Mouse (Mus musculus) A20 (cell line): ENCODE measurements around the gene Oprd1.

Experiments
- DNase-seq: peaks from one replicate; pipeline ENCODE4 v3.0.0-alpha.2; 2011; ENCODE audit warnings: low read depth, low spot score

The Oprd1 gene

DNA sequence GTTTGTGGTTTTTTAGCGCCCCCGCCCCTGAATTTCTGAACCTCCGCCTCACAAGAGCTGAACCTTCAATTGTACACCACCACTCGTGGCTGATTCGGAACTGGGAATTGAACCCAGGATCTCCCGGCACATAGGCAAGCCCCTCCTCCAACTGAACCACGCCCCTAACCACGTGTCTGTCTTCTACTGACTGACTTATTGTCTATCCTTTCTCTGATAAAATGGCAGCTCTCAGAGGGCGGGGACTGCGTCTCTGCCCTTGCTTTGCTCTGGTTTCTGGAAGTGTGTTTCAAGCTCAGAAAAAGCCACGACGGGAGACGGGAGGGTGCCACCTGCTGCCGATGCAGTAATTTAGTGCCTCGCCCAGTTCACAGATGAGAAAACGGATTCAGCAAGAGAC is 10.4 kb downstream of the Oprd1 start:
- DNase-seq, result no peak

DNA sequence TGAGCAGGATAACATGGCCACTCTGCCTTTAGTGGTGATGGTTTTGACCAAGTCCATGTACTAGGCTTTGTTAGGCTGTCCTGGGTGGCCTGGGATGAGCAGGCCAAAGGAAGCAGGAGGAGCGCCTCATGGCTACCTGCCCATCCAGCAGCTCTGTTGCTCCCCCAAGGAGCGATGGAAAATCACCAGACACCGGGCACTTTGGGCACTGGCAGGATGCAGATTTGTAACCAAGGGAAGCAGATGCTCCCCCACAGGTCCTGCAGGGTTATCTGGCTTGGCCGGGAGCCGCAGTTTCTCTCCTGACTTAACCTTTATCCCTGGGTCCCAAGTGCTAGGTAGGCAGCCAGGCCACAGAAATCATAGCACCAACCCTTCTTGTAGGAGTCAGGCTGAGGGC is 10.9 kb downstream of the Oprd1 start:
- DNase-seq, result no peak

DNA sequence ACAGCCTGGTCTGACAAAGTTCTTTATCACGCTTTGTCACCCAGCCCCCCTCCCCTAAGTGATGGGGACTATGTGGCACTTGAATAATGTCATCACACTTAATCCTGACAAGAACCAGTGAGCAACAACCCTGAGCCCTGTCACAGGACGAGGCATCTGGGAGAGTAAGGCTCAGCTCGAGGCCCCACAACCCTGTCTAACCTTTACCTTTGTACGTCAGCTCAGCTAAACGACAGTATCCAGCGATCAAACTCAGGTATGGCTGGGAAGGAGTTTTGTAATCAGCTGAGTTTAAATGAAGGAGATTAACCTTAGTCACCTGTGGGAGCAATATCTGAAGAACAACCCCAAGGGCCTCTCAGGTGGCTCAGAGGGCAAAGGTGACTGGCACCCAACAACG is 12.0 kb downstream of the Oprd1 start:
- DNase-seq, result no peak

DNA sequence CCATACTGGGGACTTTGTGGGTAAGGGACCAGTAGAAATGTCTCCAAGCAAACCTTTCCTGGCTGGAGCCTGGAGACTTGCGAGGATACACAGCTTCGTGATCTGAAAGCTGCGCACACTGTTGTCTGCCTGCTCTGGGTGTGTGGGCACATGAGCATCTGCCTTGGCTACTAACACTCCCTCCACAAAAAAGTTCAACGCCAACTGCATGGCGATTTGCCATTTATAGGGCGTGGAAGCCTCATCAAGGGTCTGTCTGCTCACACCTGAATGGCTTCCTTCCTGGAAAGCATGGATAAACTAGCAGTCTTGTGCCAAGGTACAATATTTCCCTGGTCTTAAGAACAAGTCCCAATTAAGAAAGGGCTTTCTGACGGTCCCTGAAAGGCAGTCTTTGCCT is 12.5 kb downstream of the Oprd1 start:
- DNase-seq, result no peak

DNA sequence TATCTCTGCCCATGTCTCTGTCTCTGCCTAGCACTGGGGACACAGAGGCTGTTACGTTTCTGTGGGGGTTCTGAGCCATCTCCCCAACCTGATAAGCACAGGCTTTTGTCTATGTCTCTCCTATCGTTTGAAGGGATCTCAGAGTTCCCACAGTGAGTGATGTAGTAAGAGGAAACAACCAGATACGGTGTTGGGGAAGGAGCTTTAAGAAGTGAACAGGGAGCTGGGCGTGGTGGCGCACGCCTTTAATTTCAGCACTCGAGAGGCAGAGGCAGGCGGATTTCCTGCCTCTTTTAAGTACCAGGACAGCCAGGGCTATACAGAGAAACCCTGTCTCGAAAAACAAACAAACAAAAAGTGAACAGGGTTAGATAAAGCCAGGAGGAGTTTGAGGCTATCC is 13.2 kb downstream of the Oprd1 start:
- DNase-seq, result no peak

DNA sequence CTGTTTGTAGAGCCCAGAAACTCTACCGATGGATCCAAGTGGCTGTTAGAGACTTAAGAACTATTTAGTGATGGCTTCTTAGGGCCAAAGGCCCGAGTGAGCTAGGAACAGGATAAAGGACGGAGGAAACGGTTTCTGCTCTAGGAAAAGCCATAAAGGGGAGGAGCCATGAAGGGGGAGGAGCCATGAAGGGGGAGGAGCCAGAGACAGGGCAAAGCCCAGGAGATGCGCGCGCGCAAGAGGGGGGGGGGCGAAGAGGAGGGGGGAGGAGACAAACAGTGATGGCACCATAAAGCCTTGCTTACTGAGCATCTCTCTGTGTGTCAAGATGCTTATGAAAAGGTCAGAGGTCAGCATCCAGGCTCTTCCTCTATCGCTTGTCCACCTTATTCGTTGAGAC is 13.6 kb downstream of the Oprd1 start:
- DNase-seq, result peak; percentile 66

DNA sequence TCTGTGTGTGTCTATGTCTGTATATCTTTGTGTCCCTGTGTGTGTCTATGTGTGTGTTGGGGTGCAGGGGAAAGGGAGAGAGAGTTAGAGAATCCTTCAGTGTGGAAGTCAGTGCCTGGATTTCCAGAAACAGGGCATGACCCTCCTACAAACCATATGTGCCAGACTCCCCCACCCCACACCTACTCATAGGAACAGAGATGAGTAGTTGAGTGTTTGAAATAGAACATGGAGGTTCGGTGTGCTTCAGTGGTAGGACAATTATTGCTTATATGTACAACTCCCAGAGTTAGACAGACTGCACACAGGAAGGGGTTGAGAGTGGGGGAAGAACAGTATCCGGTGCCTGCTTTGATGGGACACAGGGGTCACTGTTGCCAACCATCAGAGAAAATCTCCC is 14.2 kb downstream of the Oprd1 start:
- DNase-seq, result no peak

DNA sequence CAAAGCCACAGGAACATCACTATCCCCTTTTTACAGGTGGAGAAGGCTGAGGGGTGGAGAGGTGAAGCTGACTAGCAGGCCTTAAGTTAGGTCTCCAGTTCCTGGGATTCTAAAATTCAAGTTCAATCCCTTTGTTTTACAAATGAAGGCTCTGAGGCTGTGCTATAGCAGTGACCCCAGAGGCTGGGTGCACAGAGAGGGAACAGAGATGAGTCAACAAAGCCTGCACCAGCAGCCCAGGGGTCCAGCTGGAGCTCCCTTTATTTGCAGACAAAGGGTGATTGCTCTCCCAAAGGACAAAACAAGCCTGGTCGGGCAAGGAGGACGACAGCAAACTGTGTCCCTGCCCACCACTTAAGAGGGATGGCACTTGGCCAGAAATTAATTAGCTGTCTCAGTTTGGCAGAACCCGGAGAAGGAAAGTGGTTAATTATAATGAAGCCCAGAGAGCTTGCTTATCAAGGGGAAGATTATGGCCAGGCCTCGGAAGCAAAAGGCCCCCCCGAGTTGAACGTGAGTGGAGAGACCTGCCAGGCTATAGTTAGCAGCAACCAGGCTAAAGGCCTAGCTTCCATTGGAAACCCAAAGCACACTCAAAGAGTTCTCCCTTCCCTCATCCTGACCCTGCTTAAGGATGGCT is 15.2 kb downstream of the Oprd1 start:
- DNase-seq, result no peak

DNA sequence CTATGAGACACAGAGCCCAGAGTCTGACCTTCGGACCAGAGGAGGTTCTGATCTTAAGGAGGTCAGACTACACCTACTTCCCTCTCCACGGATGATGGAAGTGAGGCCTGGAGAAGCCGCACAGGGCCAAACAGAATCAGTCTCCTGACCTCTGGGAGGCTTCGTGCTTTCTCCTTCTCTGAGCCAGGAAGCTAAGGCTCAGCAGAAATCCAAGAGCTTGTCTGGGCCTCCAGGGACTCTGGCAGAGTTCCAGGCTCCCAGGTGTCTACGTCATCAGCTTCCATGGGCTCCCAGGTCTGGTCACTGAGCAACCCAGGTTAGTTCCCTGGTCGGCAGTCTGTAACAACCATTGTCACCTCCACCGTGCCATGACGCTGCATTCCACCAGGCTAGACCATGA is 17.2 kb downstream of the Oprd1 start:
- DNase-seq, result no peak

DNA sequence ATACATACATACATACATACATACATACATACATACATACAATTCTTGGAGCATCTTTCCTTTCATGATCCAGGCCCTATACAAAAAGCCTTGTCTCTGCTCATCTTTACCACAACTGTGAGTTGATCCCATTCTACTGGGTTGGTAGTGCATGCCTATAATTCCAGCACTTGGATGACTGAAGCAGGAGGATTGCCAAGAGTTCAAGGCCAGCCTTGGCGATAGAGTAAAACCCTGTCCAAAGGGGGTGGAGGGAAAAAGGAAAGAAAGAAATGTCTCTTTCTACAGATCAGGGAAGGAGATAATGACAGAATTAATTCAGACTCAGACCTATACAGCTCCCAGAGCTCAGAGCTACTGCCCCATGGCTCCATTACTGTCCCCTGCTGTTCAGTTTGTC is 21.1 kb downstream of the Oprd1 start:
- DNase-seq, result no peak

DNA sequence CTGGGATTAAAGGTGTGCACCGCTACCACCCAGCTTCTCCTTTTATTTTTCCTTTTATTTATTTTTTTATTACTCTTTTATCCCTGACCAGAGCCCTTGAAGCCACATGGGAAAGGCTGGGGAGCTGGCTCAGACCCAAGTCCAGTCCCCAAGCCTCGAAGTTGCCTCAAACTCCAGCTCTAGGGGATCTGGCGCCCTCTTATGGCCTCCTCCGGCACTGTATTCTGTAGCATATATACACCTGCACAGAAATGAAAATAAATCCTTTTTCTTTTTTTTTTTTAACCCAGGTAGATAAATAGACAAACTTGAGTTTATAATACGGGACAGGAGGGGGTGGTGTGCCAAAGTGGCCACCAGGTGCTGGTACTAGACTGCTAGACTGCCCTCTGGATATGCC is 22.6 kb downstream of the Oprd1 start:
- peak; percentile 37 for DNase-seq

DNA sequence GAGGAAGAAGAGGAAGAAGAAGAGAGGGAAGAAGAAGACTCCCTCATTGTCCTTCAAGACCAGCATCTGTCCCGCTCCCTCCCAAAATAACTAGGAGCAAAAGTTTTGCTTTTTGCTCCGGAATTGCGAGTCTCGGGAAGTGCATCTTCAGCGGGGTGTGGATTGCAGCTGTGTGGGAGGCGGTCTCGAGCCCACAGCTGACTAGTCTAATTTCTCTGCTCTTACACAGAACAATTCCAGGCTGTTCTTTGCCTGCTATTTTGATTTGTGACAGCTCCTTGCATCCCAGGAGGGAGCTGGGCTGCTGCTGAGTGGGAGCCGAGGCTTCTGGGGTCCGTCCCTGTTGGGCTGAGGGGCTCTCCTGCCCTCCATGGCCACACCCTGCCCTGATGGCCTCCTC is 24.7 kb downstream of the Oprd1 start:
- no peak for DNase-seq

DNA sequence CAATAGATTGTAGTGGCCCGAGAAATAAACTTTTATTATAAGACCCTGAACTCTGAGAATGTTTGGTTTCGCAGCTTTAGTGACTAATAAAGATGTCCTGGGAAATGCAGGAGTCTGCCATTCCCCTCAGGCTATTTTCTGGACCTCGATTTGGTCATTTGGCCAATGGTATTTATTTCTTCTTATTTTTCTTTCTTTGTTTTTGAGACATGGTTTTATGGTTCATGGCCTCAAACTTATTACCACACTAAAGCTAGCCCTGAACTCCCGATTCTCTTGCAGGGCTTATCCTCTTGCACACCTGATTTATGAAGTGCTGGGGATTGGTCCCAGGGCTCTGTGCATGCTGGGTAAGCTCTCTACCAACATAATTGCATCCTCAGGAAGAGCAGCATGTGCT is 28.0 kb downstream of the Oprd1 start:
- no peak for DNase-seq

DNA sequence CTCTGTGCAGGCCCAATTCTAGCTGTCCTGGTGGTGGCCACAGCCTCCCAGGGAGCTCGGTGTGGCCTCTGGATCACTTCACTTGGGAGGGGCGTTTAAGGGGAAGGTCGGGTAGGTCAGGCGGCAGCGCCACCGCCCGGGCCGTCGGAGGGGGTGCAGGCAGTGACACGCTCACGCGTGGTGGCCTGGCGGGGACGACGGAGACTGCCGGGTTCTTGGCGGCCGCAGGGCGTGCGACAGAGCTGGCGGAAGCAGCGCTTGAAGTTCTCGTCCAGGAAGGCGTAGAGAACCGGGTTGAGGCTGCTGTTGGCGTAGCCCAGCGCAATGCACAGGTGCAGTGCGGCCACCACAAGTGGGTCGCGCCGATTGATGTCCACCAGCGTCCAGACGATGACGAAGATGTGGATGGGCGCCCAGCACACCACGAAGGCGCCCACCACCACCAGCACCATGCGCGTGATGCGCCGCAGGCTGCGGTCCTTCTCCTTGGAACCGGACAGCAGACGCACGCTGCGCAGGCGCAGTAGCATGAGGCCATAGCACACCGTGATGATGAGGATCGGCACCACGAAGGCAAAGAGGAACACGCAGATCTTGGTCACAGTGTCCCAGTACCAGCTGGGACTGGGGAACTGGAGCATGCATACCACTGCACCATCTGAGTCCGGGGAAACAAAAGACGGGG is 30.7 kb downstream of the Oprd1 start:
- DNase-seq, result no peak

DNA sequence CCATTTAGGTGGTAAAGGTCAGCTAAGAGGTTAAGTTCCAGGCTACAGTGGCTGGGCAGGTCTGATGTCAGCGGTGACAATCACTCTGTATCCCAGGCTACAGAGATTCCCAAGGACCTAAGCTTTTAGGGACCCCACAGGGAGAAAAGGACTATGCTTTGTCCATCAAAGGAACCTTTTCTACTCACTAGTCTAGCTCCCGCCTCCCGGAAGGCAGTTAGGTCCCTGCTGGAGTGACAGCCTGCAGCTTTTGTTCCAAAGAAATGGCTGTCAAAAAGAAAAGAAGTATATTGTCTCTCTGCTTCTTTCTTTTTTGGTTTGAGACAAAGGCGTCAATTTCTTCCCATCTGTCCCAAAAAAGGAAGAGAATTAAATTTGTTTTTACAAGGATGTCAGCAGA is 33.1 kb downstream of the Oprd1 start:
- no peak for DNase-seq

DNA sequence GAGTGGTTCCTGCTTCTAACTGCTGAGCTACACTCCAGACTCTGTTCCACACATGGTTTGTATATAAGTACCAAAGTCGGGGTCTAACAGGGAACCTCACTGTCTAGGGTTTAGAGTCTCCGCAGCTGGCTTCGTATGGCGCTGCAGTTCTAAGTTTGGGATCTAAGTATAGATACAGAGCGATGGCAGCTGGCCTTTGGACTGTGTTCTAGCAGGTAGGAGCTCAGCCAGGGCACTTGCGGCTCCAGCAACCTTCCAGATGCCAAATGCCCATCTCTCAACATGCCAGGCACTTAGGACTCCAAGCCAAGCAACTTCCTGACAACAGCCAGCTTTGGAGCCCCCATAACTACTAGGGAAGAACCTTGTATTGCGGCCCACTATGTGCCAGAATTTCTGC is 36.1 kb downstream of the Oprd1 start:
- DNase-seq, result no peak

DNA sequence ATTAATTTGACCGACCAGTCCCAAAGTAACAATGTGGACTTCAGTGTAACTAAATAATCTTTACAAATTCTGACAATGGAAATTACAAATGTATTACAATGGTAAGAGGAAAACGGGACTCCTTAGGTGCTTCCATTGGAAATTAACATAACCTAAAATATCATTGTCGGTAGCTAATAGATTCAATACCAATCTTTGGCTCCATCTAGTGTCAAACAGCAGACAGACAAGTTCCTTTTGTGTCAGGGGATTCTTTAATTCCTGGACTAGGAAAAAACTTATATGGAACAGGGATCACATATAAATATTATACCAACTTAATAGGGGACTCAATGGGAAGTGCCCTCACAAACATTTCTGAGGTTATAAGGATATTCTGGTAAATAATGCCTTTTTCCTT is 43.1 kb downstream of the Oprd1 start:
- peak; percentile 17 for DNase-seq

DNA sequence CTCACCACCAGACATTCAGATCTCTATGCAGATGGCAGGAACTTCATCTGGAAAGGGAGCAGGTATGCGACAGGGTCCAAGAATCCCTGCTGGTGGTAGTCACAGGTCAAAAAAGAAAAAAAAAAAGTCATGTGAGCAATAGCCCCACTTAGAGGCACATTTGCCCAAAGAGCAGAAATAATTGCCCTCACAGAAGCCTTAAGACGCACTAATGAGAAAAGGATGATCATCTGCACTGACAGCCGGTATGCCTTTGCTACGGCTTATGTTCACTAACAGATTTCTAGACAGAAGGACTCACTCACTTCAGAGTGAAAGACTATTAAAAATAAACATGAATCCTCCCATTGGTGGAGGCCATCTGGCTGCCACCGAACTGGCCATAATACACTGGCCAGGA is 44.7 kb downstream of the Oprd1 start:
- no peak for DNase-seq

DNA sequence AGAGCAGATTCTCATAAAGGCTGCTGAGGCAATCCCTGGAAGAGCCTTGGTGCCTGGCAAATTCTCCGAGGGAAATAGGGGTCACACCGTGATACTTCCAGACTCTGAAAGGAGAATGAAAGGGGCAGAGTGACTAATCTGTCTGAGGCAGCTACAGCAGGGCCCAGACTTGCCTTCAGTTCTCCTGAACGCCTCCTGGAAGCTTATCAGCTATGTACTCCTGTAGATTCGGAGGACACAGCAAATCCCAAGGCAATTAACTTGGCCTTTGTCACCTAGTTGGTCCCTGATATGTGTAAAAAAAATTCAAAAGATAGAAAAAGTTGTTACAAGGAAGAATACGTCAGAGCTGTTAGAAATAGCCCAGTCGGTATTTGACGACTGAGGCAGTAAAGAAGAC is 49.2 kb downstream of the Oprd1 start:
- DNase-seq, result no peak

DNA sequence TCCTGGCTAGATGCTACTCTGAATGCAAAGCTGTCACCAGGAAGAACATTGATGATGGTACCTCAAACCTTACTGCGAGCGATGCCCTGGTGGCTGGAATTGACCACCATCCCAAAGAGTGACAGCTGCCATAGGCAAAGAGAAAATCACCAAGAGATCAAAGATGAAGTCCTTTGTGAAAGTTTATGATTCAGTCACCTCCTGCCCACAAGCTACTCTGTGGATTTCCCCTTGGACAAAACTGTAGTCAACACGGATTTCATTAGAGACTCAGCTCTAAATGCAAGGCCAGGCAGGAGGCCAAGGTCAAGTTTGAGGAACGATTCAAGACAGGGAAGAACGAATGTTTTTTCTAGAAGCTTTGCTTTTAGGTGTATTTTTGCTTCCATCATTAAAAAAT is 50.4 kb downstream of the Oprd1 start:
- DNase-seq, result no peak

DNA sequence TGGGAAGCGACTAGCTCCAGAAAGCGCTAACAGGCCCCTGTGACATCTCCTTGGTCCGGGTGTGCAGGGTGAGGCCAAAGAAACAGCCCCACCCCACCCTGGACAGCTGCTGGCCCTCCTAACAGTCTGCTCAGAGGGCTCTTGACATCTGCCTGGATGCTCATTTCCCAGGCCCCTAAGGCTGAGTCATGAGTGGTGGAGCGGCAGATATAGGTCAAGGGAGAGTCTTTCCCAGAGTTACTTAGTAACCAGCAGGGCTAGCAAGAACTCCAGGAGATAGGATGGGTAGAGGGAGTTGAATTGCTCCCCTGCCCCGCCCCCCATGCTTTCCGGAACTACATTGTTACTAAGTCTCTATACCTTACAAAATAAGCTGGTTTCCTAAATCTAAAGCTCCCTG is 51.1 kb downstream of the Oprd1 start:
- DNase-seq, result no peak

DNA sequence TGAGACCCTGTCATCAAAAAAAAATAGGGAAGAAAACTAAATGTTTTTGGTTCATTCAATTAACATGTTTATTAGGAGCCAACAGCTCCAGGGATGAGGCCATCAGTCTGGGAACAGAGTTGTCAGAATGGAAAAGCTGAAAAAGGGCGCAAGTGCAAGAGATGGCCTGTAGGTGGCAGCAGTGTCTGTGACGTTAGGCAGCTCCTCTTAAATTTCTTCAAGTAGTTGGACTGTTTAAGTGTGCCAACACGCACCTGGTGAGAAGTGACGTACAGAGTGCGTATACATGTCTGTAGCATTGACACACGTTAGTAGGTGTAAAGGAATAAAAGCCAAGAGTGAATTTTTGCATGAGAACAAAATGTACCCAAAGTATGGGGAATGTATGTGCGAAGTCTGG is 55.4 kb downstream of the Oprd1 start:
- DNase-seq, result peak; percentile 67

DNA sequence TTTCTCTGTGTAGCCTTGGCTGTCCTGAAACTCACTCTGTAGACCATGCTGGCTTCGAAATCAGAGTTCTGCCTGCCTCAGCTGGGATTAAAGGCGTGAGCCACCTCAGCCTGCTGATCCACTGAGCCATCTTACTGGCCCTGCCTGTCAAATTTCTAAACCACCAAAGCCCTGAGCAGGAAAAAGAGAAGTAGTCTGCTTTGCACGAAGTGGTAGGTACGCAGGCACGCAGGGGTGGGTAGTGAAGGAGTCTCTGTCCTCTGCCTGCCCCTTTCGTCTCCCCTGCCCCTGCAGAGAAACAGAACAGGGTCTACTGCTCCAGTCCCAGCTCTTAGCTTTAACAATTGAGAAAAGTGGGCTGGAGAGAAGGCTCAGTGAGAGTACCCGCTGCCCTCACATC is 59.2 kb downstream of the Oprd1 start:
- DNase-seq, result peak; percentile 30

DNA sequence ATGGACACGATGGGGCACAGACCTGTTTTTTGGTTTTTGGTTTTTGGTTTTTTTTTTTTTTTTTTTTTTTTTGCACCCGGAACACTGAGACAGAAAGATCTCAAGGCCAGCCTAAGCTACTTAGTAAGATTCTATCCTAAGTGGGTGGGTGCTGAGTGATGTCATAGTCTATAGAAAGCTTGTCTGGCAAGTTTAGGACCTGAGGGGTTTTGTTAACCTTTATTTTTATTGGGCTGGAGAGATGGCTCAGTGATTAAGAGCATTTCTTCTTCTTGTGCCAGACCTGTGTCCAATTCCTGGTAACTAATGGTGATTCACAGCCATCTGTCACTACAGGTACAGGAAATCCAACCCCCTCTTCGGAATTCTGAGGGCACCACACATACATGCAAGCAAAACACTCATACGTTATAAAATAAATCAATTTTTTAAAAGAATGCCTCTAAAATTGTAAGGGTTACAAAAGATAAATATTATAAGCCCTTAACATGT is 63.7 kb downstream of the Oprd1 start:
- DNase-seq, result no peak
